Mouse (Mus musculus): ENCODE measurements around the gene Trmt1l.

Gene Trmt1l

GRCm38 (mm10) chr1:151428263-151429221 is at the start of gene Trmt1l, which contains the start of gene Swt1:
Gene Trmt1l (plus strand): TSS chr1:151428542.
Gene Swt1 (minus strand): TSS chr1:151428455.
- CTCF ChIA-PET: interaction anchor here in 1 of 4 experiments (1.0 to 1.9 kb wide), 2 partner anchors 10 to 326 kb away, joined by 3 to 4 read pairs; partner anchors contain the start of gene Edem3
- POLR2A ChIA-PET: interaction anchor here in 3 of 4 experiments (0.6 to 3.0 kb wide), 21 partner anchors 10 to 1036 kb away, joined by 3 to 17 read pairs (median 5); partner anchors contain the start of genes Edem3 (in 2 of the 3), Ivns1abp (in 2 of the 3), Rnf2 (in 1 of the 3) and Tpr (in 1 of the 3)

- POLR2A ChIA-PET: interaction anchor here in 1 of 4 experiments (0.5 to 1.1 kb wide), 2 partner anchors 14 to 23 kb away, joined by 3 read pairs; no protein-coding TSS in a partner anchor
- CTCF ChIA-PET: interaction anchor here in 2 of 4 experiments (0.6 to 1.0 kb wide), 4 partner anchors 76 to 311 kb away, joined by 3 to 4 read pairs (median 4); no protein-coding TSS in a partner anchor
Observed at GRCm38 (mm10) chr1:151390029-151390428, 38.3 kb upstream of the Trmt1l start.

GRCm38 (mm10) chr1:151409827-151410226 is 18.5 kb upstream of the Trmt1l start:
- CTCF ChIA-PET: no interaction called here
- POLR2A ChIA-PET: interaction anchor here in 1 of 4 experiments (0.9 to 1.5 kb wide), 3 partner anchors 9 kb away, joined by 3 to 4 read pairs (median 4); no protein-coding TSS in a partner anchor

GRCm38 (mm10) chr1:151422178-151422577 is 6.2 kb upstream of the Trmt1l start:
- CTCF ChIA-PET: no interaction called here
- POLR2A ChIA-PET: interaction anchor here in 1 of 4 experiments (1.1 kb wide), 1 partner anchor 15 kb away, joined by 4 read pairs; no protein-coding TSS in a partner anchor

DNA sequence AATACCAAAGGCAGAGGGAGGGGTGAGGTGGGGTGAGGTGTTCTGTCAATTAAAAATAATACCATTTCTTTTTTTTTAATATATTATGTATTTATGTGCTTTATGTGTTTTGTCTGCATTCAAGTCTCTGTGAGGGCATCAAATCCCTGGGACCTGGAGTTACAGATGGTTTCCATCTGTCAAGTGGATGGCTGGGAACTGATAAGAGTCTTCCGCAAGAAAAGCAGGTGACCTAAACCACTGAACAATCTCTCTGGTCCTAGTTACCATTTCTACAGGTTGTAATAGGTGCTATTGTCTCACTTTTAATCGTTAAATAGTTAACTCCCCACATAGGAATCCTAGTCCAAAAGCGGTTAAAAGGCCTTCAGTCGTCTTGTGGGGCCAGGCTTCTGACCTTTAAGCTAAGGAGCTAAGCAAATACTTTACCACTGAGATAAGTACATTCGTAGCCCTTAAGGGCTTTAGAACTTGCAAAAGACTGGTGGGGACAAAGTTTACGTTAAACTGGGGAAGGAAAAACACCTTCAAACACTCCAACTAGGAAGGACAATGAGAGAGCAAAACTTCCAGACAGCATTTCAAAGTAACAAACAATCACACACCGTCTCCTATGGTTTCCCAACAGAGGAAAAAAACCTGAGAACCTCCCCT is 1.3 kb upstream of the Trmt1l start:
- POLR2A ChIA-PET: interaction anchor here (0.5 to 3.0 kb wide), 21 partner anchors 9 to 433 kb away, joined by 3 to 17 read pairs (median 4); partner anchors contain the start of genes Edem3 (in 2 of the 4), Ivns1abp (in 2 of the 4) and Rnf2 (in 1 of the 4)
- CTCF ChIA-PET: interaction anchor here in 1 of 4 experiments (0.6 kb wide), 1 partner anchor 84 kb away, joined by 5 read pairs; no protein-coding TSS in a partner anchor

DNA sequence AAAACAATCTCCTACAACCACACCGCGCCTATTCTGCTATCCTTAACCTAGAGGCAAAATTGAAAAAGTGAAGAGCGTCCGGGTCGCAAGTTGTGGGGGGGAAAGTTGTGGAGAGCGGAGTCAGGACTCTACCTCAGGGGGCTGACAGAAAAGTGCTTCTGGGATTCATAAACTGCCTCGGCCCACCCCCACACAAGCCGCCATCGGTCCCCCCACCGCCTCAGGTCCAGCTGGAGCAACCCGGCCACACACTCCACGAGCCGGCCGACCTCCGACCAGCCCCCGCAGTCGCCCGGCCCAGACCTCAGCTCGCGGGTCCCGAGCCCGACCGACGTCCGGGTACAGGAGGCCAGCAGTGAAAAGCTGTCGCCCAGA is 467 bp upstream of the Trmt1l start:
- CTCF ChIA-PET: interaction anchor here in 1 of 4 experiments (1.0 kb wide), 1 partner anchor 10 kb away, joined by 3 read pairs; no protein-coding TSS in a partner anchor
- POLR2A ChIA-PET: interaction anchor here in 3 of 4 experiments (0.6 to 3.0 kb wide), 12 partner anchors 10 to 327 kb away, joined by 3 to 17 read pairs (median 6); partner anchors contain the start of genes Edem3 (in 2 of the 3), Ivns1abp (in 1 of the 3) and Rnf2 (in 1 of the 3)

GRCm38 (mm10) chr1:151429316-151429715 is 974 bp downstream of the Trmt1l start:
- CTCF ChIA-PET: interaction anchor here in 1 of 4 experiments (1.9 kb wide), 1 partner anchor 326 kb away, joined by 4 read pairs; the partner anchor contains the start of gene Edem3
- POLR2A ChIA-PET: interaction anchor here in 3 of 4 experiments (0.8 to 3.0 kb wide), 12 partner anchors 9 to 1037 kb away, joined by 3 to 17 read pairs (median 5); partner anchors contain the start of genes Ivns1abp (in 2 of the 3), Edem3 (in 1 of the 3) and Tpr (in 1 of the 3)

DNA sequence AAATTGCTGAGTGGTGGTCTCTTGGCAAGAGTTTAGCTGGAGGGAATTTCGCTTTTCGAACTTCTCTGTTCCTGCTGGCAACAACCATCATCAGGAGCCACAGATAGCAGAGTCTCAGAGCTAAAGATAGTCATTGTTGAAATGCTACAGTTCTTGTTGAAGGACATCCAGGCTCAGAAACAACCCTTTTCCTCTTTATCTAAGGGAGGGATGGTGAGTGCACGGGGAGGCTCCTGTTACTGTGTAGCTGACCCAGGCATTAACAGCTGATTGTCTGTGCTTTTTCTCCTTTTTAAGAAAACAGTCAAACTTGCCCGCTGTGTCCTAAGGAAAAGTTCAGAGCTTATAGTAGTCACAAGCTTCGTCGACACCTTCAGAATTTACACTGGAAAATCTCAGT is 7.1 kb downstream of the Trmt1l start:
- POLR2A ChIA-PET: interaction anchor here in 1 of 4 experiments (1.0 kb wide), 1 partner anchor 16 kb away, joined by 3 read pairs; no protein-coding TSS in a partner anchor

DNA sequence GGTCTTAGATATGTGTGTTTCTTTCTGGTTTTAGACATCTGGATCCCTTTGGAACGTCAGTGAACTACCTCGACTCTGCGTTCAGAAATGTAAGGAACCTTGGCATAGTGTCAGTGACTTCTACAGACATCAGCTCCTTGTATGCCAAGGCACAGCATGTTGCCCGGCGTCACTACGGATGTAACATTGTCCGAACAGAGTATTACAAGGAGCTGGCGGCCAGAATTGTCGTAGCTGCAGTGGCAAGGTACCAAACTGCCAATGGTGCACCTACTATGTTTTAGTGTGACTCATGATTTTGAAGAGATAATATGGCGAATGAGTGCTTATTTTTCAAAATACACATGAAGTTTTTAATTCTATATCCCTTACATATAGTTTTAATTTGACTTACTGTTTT is 21.5 kb downstream of the Trmt1l start:
- ChIA-PET POLR2A (interaction anchor here in 1 of 4 experiments (0.6 kb wide), 1 partner anchor 10 kb away, joined by 3 read pairs; no protein-coding TSS in a partner anchor), CTCF (no interaction called here)

More for the DNA sequence above, 7.1 kb downstream of the Trmt1l start:
- CTCF ChIA-PET: no interaction called here

DNA sequence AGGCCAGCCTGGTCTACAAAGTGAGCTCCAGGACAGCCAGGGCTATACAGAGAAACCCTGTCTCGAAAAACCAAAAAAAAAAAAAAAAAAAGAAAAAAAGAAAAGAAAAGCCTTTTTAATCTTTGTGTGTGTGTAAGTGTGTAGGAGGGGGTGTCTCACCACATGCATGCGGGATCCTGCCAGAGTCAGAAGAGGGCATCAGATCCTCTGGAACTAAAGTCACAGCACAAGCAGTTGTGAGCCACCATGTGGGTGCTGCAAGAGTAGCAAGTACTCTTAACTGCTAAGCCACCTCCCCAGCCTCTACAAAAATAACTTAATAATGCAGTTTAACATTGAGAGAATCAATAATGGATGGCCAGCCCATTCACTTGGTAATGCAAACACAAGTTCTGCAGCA is 22.5 kb downstream of the Trmt1l start:
- POLR2A ChIA-PET: interaction anchor here in 1 of 4 experiments (0.6 kb wide), 1 partner anchor 36 kb away, joined by 5 read pairs; no protein-coding TSS in a partner anchor
- CTCF ChIA-PET: interaction anchor here in 3 of 4 experiments (0.5 to 0.6 kb wide), 3 partner anchors 14 to 61 kb away, joined by 3 read pairs; no protein-coding TSS in a partner anchor

DNA sequence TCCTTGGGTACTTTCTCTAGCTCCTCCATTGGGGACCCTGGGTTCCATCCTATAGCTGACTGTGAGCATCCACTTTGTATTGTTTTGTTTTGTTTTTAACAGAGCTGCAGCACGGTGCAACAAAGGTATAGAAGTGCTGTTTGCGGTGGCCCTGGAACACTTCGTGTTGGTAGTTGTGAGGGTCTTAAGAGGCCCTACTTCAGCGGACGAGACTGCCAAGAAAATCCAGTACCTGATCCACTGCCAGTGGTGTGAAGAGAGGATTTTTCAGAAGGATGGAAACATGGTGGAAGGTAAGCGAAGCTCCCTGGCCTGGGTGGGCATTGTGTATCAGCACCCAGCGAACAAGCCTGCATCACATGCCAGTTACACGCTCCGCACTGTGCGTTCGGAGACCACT is 23.6 kb downstream of the Trmt1l start:
- POLR2A ChIA-PET: no interaction called here
- CTCF ChIA-PET: no interaction called here

GRCm38 (mm10) chr1:151457087-151457486 is 28.7 kb downstream of the Trmt1l start:
- ChIA-PET CTCF (interaction anchor here in 1 of 4 experiments (1.5 kb wide), 1 partner anchor 250 kb away, joined by 3 read pairs; no protein-coding TSS in a partner anchor), POLR2A (interaction anchor here in 1 of 4 experiments (0.6 to 2.0 kb wide), 4 partner anchors 9 to 216 kb away, joined by 3 to 7 read pairs (median 4); partner anchors contain the start of gene Rnf2)

- CTCF ChIA-PET: interaction anchor here in 3 of 4 experiments (0.6 to 0.7 kb wide), 3 partner anchors 66 to 1111 kb away, joined by 3 to 10 read pairs (median 5); no protein-coding TSS in a partner anchor
- POLR2A ChIA-PET: interaction anchor here in 1 of 4 experiments (1.1 to 1.7 kb wide), 2 partner anchors 15 to 89 kb away, joined by 3 read pairs; no protein-coding TSS in a partner anchor
Observed at GRCm38 (mm10) chr1:151461265-151461664, 32.9 kb downstream of the Trmt1l start.

DNA sequence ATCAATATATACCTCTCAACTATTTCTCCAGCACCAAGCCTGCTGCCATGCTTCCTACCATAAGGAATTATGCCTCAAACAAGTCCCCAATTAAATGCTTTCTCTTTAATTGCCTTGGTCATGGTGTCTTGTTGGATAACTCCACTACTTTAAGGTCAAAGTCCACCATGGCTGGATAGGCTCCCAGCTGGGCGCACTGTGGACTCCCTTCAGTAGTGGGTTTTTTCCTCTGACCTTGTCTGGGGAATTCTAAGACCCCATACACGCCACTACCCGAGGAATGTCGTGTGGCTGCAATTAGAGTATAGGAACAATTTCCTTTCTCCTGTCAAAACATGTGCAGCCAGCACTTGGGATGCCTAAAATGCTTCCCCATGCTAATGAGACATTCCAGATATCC is 36.6 kb downstream of the Trmt1l start:
- POLR2A ChIA-PET: interaction anchor here in 2 of 4 experiments (0.5 to 1.2 kb wide), 4 partner anchors 30 to 248 kb away, joined by 3 read pairs; no protein-coding TSS in a partner anchor
- CTCF ChIA-PET: interaction anchor here in 2 of 4 experiments (0.5 to 0.6 kb wide), 2 partner anchors 14 to 826 kb away, joined by 3 to 4 read pairs; no protein-coding TSS in a partner anchor

GRCm38 (mm10) chr1:151466571-151466970 is 38.2 kb downstream of the Trmt1l start:
- ChIA-PET CTCF (no interaction called here), POLR2A (interaction anchor here in 2 of 4 experiments (0.7 to 1.5 kb wide), 9 partner anchors 10 to 105 kb away, joined by 3 to 7 read pairs (median 3); partner anchors contain the start of gene Rnf2 (in 1 of the 2))

DNA sequence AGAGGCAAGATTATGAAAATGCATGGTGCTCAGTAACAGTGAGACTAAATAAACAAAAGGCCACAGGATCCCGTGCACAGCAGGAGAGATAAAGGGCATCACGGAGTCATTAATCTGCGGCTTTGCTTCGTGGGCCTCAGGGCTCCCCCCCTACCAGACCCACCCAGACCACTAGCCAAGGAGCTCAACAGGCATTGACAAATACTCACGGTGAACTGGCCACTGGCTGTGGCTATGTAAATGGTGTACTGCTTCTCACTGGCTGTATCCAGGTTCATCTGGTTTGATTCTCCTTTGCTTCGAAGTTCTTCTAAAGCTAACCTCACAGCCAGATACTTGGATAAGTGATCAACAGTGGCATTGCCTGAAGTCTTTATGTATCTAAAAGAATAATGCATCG is 43.1 kb downstream of the Trmt1l start:
- ChIA-PET POLR2A (interaction anchor here in 3 of 4 experiments (0.6 to 3.7 kb wide), 27 partner anchors 9 to 1020 kb away, joined by 3 to 26 read pairs (median 4); partner anchors contain the start of gene Rnf2 (in 2 of the 3)), CTCF (interaction anchor here in 2 of 4 experiments (0.6 to 1.0 kb wide), 3 partner anchors 12 to 109 kb away, joined by 3 to 4 read pairs (median 3); no protein-coding TSS in a partner anchor)

DNA sequence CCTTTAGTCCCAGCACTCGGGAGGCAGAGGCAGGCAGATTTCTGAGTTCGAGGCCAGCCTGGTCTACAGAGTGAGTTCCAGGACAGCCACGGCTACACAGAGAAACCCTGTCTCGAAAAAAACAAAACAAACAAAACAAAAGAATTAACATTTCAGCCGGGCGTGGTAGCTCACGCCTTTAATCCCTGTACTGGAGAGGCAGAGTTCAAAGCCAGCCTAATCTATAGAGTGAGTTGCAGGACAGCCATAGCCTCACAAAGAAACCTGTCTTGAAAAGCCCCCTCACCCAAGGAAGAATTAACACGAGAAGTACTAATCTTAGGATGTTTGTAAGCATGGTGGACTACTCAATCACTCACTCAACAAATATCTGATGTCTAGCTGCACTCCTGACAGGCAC is 44.0 kb downstream of the Trmt1l start:
- ChIA-PET POLR2A (interaction anchor here in 3 of 4 experiments (0.7 to 3.7 kb wide), 15 partner anchors 12 to 282 kb away, joined by 3 to 26 read pairs (median 5); partner anchors contain the start of gene Rnf2 (in 2 of the 3)), CTCF (interaction anchor here in 1 of 4 experiments (0.6 kb wide), 1 partner anchor 14 kb away, joined by 8 read pairs; no protein-coding TSS in a partner anchor)
